Mouse (Mus musculus): Measurements from ENCODE around the gene Prss38.
"Not testable (repeated sequence)": the region's sequence is repeated elsewhere in the genome, so short reads cannot be mapped to it uniquely, and the experiment has no call there.

Gene Prss38

GRCm38 (mm10) chr11:59377999-59378398, 2.5 kb upstream of the Prss38 start:
- no peak for DNase-seq (ENCODE audit: low spot score)

GRCm38 (mm10) chr11:59369848-59370247, 5.6 kb downstream of the Prss38 start:
- no peak for DNase-seq (ENCODE audit: low spot score)

GRCm38 (mm10) chr11:59367955-59368354, 7.5 kb downstream of the Prss38 start:
- DNase-seq (ENCODE audit: low spot score), result not testable (repeated sequence)

GRCm38 (mm10) chr11:59366633-59367032, 8.8 kb downstream of the Prss38 start:
- no peak for DNase-seq (ENCODE audit: low spot score)

- no peak for DNase-seq (ENCODE audit: low spot score)
Observed at GRCm38 (mm10) chr11:59366031-59366430, 9.4 kb downstream of the Prss38 start.

- DNase-seq (ENCODE audit: low spot score), result no peak
Observed at GRCm38 (mm10) chr11:59364417-59364816, 11.0 kb downstream of the Prss38 start.

GRCm38 (mm10) chr11:59364007-59364406, 11.4 kb downstream of the Prss38 start:
- DNase-seq (ENCODE audit: low spot score), result no peak

GRCm38 (mm10) chr11:59361291-59361690, 14.2 kb downstream of the Prss38 start:
- no peak for DNase-seq (ENCODE audit: low spot score)

- DNase-seq (ENCODE audit: low spot score), result no peak
Observed at GRCm38 (mm10) chr11:59356874-59357289, 18.6 kb downstream of the Prss38 start.

- DNase-seq (ENCODE audit: low spot score), result no peak
Observed at GRCm38 (mm10) chr11:59354793-59355192, 20.7 kb downstream of the Prss38 start.

- no peak for DNase-seq (ENCODE audit: low spot score)
Observed at GRCm38 (mm10) chr11:59350326-59350725, 25.1 kb downstream of the Prss38 start.

- DNase-seq (ENCODE audit: low spot score), result peak; percentile 42
Observed at GRCm38 (mm10) chr11:59346166-59346910, 29.1 kb downstream of the Prss38 start.

- no peak for DNase-seq (ENCODE audit: low spot score)
Observed at GRCm38 (mm10) chr11:59342956-59343355, 32.5 kb downstream of the Prss38 start.

GRCm38 (mm10) chr11:59338736-59339120, 36.7 kb downstream of the Prss38 start:
- no peak for DNase-seq (ENCODE audit: low spot score)

- no peak for DNase-seq (ENCODE audit: low spot score)
Observed at GRCm38 (mm10) chr11:59337955-59338735, 37.3 kb downstream of the Prss38 start.

- no peak for DNase-seq (ENCODE audit: low spot score)
Observed at GRCm38 (mm10) chr11:59336381-59336780, 39.1 kb downstream of the Prss38 start.

GRCm38 (mm10) chr11:59335942-59336341, 39.5 kb downstream of the Prss38 start:
- no peak for DNase-seq (ENCODE audit: low spot score)

- no peak for DNase-seq (ENCODE audit: low spot score)
Observed at GRCm38 (mm10) chr11:59335150-59335549, 40.3 kb downstream of the Prss38 start.

- DNase-seq (ENCODE audit: low spot score), result no peak
Observed at GRCm38 (mm10) chr11:59332938-59333337, 42.5 kb downstream of the Prss38 start.

- no peak for DNase-seq (ENCODE audit: low spot score)
Observed at GRCm38 (mm10) chr11:59331167-59331869, 44.1 kb downstream of the Prss38 start.

- peak; percentile 66 for DNase-seq (ENCODE audit: low spot score)
Observed at GRCm38 (mm10) chr11:59330560-59330959, 44.9 kb downstream of the Prss38 start.

- DNase-seq (ENCODE audit: low spot score), result no peak
Observed at GRCm38 (mm10) chr11:59329616-59330015, 45.8 kb downstream of the Prss38 start.

- no peak for DNase-seq (ENCODE audit: low spot score)
Observed at GRCm38 (mm10) chr11:59327625-59328024, 47.8 kb downstream of the Prss38 start.
